Mouse (Mus musculus) mature B cell (primary cell): ENCODE measurements around the gene Slc39a8.

ENCODE experiments used
- in situ Hi-C: fragments of 300-500 bp; cut with MboI; formaldehyde crosslinking; loops from 2 replicates; pipeline ENCODE4 v1.14.3; 2019

The Slc39a8 gene

GRCm38 (mm10) chr3:135915941-135916340 is 90.9 kb downstream of the Slc39a8 start:
- in situ Hi-C loops, result no loop called here

DNA sequence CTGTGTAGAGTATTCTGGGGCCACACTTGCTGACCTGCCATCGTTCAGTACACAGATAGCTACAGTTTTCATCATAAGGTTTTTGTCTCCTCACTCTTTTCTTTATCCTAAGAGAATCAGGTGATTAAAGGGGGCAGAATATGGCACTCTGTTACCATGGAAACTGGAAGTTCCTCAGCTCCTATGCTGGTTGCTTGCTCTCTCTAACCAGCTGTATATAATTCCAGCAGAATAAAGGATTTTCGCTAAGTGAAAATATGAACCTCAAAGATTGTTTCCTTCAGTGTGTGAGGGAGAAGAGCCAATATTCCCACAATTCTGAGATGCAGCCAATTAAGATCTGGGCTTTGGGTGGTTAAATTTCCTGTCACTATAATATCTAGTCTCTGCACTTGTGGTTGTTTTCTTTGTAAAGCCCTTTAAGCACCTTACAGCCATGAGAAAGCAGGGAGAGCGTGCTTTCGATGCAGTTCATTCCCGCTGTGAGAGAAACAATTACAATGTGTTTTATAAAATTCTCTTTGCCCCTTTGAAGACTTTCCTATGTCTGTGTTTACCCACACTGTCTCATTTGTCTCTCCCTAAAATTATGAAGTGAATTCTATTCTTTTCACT is 93.6 kb downstream of the Slc39a8 start:
- in situ Hi-C loops, result no loop called here

DNA sequence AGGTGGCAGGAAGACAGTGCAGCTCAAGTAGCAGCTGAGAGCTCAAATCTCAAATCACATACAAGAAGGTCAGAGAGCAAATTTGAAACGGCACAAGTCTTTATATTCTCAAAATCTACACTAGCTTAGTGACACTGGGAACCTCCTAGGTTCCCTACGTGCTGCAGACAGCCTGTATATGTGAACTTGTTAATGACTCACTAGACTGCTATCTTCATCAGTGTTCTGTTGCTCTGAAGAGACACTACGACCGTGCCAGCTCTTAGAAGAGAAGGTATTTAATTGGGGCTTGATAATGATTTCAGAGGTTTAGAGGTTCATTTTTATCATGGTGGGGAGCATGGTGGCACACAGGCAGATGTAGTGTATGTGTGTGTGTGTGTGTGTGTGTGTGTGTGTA is 94.2 kb downstream of the Slc39a8 start:
- in situ Hi-C loops, result no loop called here

DNA sequence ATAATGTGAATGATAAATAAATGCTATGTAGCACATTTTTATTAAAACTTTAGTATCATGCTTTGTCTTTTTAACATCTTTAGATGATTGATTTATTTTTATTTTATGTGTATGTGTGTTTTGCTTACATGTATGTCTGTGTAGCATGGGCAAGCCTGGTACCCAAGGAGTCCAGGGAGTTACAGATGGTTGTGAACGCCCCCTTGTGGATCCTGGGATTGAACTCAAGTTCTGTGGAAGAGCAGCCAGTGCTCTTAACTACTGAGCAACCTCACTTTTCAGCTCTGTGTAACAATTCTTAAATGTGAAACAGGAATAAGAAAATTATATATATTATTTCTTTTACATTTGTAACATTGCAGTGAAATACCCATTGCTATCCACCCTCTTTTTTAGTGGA is 101.7 kb downstream of the Slc39a8 start:
- in situ Hi-C loops, result no loop called here

GRCm38 (mm10) chr3:135928184-135928583 is 103.1 kb downstream of the Slc39a8 start:
- in situ Hi-C loops, result no loop called here

GRCm38 (mm10) chr3:135937455-135937854 is 112.4 kb downstream of the Slc39a8 start:
- in situ Hi-C loops, result no loop called here
